Comparison of ENCODE assay signal across 43 mouse cellular contexts in genomic region chr4:107207016-107207415, GRCm38 (mm10). TPM values are rescaled to one million over a fixed set of nuclear protein-coding genes. Genes with fewer than 3 reads are reported as not detected.
"Had no signal": no experiment of that assay in that cellular context is flagged by ENCODE, and none has a peak within 500 bp of the region (broad histone marks: within the 10 kb centered on the region; RNA-seq: fewer than 3 reads in every experiment).

No protein-coding gene starts in this region.

- DNase-seq: left cerebral cortex, postnatal 4 days; liver; liver, embryonic 13.5 days; liver, postnatal 0 days; lung, adult 18-20 months; lung, adult 2 months; lung, embryonic 14.5 days; lung, postnatal 10 days; lung, postnatal 14 days; lung, postnatal 36 days; lung, postnatal 4 days; midbrain, embryonic 14.5 days had no signal

- H3K27ac ChIP-seq: left cerebral cortex, adult 2 months; limb, embryonic 10.5 days; limb, embryonic 12.5 days; limb, embryonic 13.5 days; limb, embryonic 15.5 days; liver, embryonic 12.5 days; liver, embryonic 13.5 days; liver, embryonic 14.5 days; liver, embryonic 15.5 days; lung, embryonic 15.5 days; macrophage; midbrain, embryonic 12.5 days; midbrain, embryonic 13.5 days; midbrain, embryonic 15.5 days; neural tube, embryonic 12.5 days had no signal

- H3K4me2 ChIP-seq: limb, embryonic 12.5 days; limb, embryonic 13.5 days; limb, embryonic 15.5 days; liver, embryonic 11.5 days; liver, embryonic 12.5 days; liver, embryonic 13.5 days; liver, embryonic 15.5 days; lung, embryonic 14.5 days; lung, embryonic 15.5 days; midbrain, embryonic 12.5 days; midbrain, embryonic 13.5 days; midbrain, embryonic 15.5 days; neural tube, embryonic 12.5 days had no signal

- H3K4me3 ChIP-seq: left cerebral cortex, adult 2 months; limb, embryonic 10.5 days; limb, embryonic 12.5 days; limb, embryonic 13.5 days; limb, embryonic 15.5 days; liver, embryonic 12.5 days; liver, embryonic 13.5 days; liver, embryonic 15.5 days; lung, embryonic 15.5 days; megakaryocyte, embryonic 14.5 days; midbrain, embryonic 12.5 days; midbrain, embryonic 13.5 days; midbrain, embryonic 15.5 days; myocyte; neural tube, embryonic 12.5 days had no signal

- H3K9ac ChIP-seq: limb, embryonic 12.5 days; limb, embryonic 13.5 days; limb, embryonic 15.5 days; liver, embryonic 12.5 days; liver, embryonic 13.5 days; liver, embryonic 14.5 days; liver, embryonic 15.5 days; liver, postnatal 0 days; lung, embryonic 14.5 days; lung, embryonic 15.5 days; midbrain, embryonic 12.5 days; midbrain, embryonic 13.5 days; midbrain, embryonic 15.5 days; neural tube, embryonic 12.5 days had no signal

- H3K27me3 ChIP-seq: limb, embryonic 12.5 days; limb, embryonic 13.5 days; limb, embryonic 15.5 days; liver, embryonic 12.5 days; liver, embryonic 13.5 days; liver, embryonic 15.5 days; lung, embryonic 15.5 days; megakaryocyte, embryonic 14.5 days; midbrain, embryonic 12.5 days; midbrain, embryonic 13.5 days; midbrain, embryonic 15.5 days; neural tube, embryonic 12.5 days had no signal

- H3K4me1 ChIP-seq: limb, embryonic 12.5 days; limb, embryonic 13.5 days; limb, embryonic 15.5 days; midbrain, embryonic 12.5 days; midbrain, embryonic 13.5 days; midbrain, embryonic 15.5 days; neural tube, embryonic 12.5 days had no signal

- ATAC-seq: liver, embryonic 12.5 days; liver, postnatal 0 days; lung, postnatal 0 days; midbrain, embryonic 13.5 days; midbrain, embryonic 15.5 days; midbrain, embryonic 16.5 days had no signal

- H3K9me3 ChIP-seq: limb, embryonic 10.5 days; limb, embryonic 12.5 days; limb, embryonic 13.5 days; limb, embryonic 15.5 days; liver, embryonic 12.5 days; liver, embryonic 13.5 days; liver, embryonic 15.5 days; lung, embryonic 15.5 days; megakaryocyte, embryonic 14.5 days; midbrain, embryonic 12.5 days; midbrain, embryonic 13.5 days; midbrain, embryonic 15.5 days; neural tube, embryonic 12.5 days had no signal

RNA-seq across cellular contexts. Expression of gene Ldlrad1, which starts 2.0 kb away (rescaled TPM):
- total RNA-seq: left cerebral cortex, adult 2 months; left cerebral cortex, postnatal 10 days; left cerebral cortex, postnatal 25 days; left cerebral cortex, postnatal 36 days; left cerebral cortex, postnatal 4 days; liver, adult 2 months; megakaryocyte progenitor cell, adult 5-6 weeks; megakaryocyte, adult 5-6 weeks; megakaryocyte-erythroid progenitor cell, adult 5-6 weeks; midbrain, postnatal 0 days; monocyte, adult 5-6 weeks had no signal
- polyA plus RNA-seq: limb, embryonic 10.5 days; limb, embryonic 11.5 days; limb, embryonic 12.5 days; limb, embryonic 13.5 days; limb, embryonic 15.5 days; liver, adult 2 months; liver, embryonic 11.5 days; liver, embryonic 12.5 days; liver, embryonic 13.5 days; liver, embryonic 14.5 days; liver, embryonic 15.5 days; liver, embryonic 16.5 days; liver, postnatal 0 days; lung, embryonic 14.5 days; lung, embryonic 15.5 days; macrophage; midbrain, embryonic 12.5 days; midbrain, embryonic 13.5 days; midbrain, embryonic 14.5 days; midbrain, embryonic 15.5 days; midbrain, embryonic 16.5 days; midbrain, postnatal 0 days; myocyte; neural tube, embryonic 11.5 days; neural tube, embryonic 12.5 days had no signal
